Mouse (Mus musculus) C2C12 (cell line): ENCODE measurements around the gene Pld4. TPM values are rescaled to one million over a fixed set of nuclear protein-coding genes. Genes with fewer than 3 reads are reported as not detected.

Experiments used
- H3K27me3 ChIP-seq: one replicate; pipeline ENCODE4 v1.6.1; 2011; ENCODE audit not compliant: control insufficient read depth, insufficient read depth, insufficient read length
- H3K36me3 ChIP-seq: one replicate; pipeline ENCODE4 v1.6.1; 2011; ENCODE audit not compliant: control insufficient read depth, insufficient read depth
- H3K4me3 ChIP-seq: one replicate; pipeline ENCODE4 v1.5.1; 2011; ENCODE audit warnings: mild to moderate bottlenecking, control low read depth; ENCODE audit not compliant: poor library complexity, insufficient read depth, severe bottlenecking
- H3K79me2 ChIP-seq: one replicate; pipeline ENCODE4 v1.6.1; 2011; ENCODE audit not compliant: control insufficient read depth, insufficient read depth
- H3K79me3 ChIP-seq: one replicate; pipeline ENCODE4 v1.6.1; 2011; ENCODE audit warnings: low read depth, control low read depth
- H3ac ChIP-seq: one replicate; pipeline ENCODE3; 2011; ENCODE audit warnings: low read depth; ENCODE audit not compliant: control insufficient read depth, insufficient read length
- CEBPB ChIP-seq: IDR thresholded peaks from one replicate; pipeline ENCODE4 v1.6.1; 2011; ENCODE audit warnings: low read depth, mild to moderate bottlenecking, control low read depth, moderate library complexity
- CTCF ChIP-seq: IDR thresholded peaks from one replicate; pipeline ENCODE4 v1.5.1; 2011; ENCODE audit not compliant: control insufficient read depth, insufficient read depth, insufficient read length
- FOSL1 ChIP-seq: IDR thresholded peaks from one replicate; pipeline ENCODE4 v1.8.0; 2011; ENCODE audit warnings: mild to moderate bottlenecking, low read length; ENCODE audit not compliant: poor library complexity, insufficient read depth, severe bottlenecking
- MAX ChIP-seq: IDR thresholded peaks from one replicate; pipeline ENCODE4 v1.6.1; 2011; ENCODE audit warnings: mild to moderate bottlenecking, control low read depth
- MYOD1 ChIP-seq: IDR thresholded peaks from one replicate; pipeline ENCODE4 v1.6.1; 2011; ENCODE audit warnings: low read depth; ENCODE audit not compliant: control insufficient read depth, insufficient read length
- MYOG ChIP-seq: IDR thresholded peaks from one replicate; pipeline ENCODE4 v1.6.1; 2011; ENCODE audit not compliant: control insufficient read depth, insufficient read length; ENCODE audit errors: extremely low read depth
- USF1 ChIP-seq: IDR thresholded peaks from one replicate; pipeline ENCODE4 v1.6.1; 2011; ENCODE audit warnings: low read depth, mild to moderate bottlenecking, control low read depth, moderate library complexity
- polyA plus RNA-seq: library from polyadenylated mRNA; unstranded; fragments of >200 nt; fragmentation: generic; extraction: Trizol; gene quantifications from one replicate; pipeline ENCODE4 v1.2.1, GENCODE M21; 2012; ENCODE audit warnings: missing spikeins

Pld4 gene
- polyA plus RNA-seq, 1 experiment, result not detected

- no peaks in the 10 kb centered on the region for H3K36me3 ChIP-seq
- peak within 1 kb of the TSS; percentile 95 for H3ac ChIP-seq
- peaks cover 25% of the 10 kb centered on the region for H3K79me2 ChIP-seq
- TF ChIP-seq MYOD1, result no peak
- TF ChIP-seq MAX, result peak; percentile 24
- H3K27me3 ChIP-seq, result no peaks in the 10 kb centered on the region
- no peaks in the 10 kb centered on the region for H3K79me3 ChIP-seq
- H3K4me3 ChIP-seq, result peak within 1 kb of the TSS; percentile 34
Observed at GRCm38 (mm10) chr12:112801864-112802846, 41.7 kb downstream of the Pld4 start, which contains the start of gene Ahnak2. Gene Ahnak2 (minus strand): TSS chr12:112802657.

- Histone ChIP-seq H3K27me3 (no peaks in the 10 kb centered on the region), H3ac (no peak overlapping the region), H3K79me3 (no peaks in the 10 kb centered on the region), H3K4me3 (no peak overlapping the region), H3K79me2 (peaks cover 25% of the 10 kb centered on the region), H3K36me3 (no peaks in the 10 kb centered on the region)
- TF ChIP-seq FOSL1 (no peak), CTCF (no peak), CEBPB (no peak), MAX (no peak), MYOG (no peak), USF1 (no peak), MYOD1 (no peak)
Observed at GRCm38 (mm10) chr12:112802917-112803316, 42.5 kb downstream of the Pld4 start.

GRCm38 (mm10) chr12:112804046-112804445 is 43.6 kb downstream of the Pld4 start:
- H3K4me3 ChIP-seq, result no peak overlapping the region
- peaks cover 25% of the 10 kb centered on the region for H3K79me2 ChIP-seq
- H3K79me3 ChIP-seq, result no peaks in the 10 kb centered on the region
- no peak overlapping the region for H3ac ChIP-seq
- no peaks in the 10 kb centered on the region for H3K36me3 ChIP-seq
- H3K27me3 ChIP-seq, result no peaks in the 10 kb centered on the region
- TF ChIP-seq USF1 (no peak), CTCF (no peak), FOSL1 (no peak), MYOG (no peak), MYOD1 (no peak), CEBPB (no peak), MAX (no peak)

GRCm38 (mm10) chr12:112806044-112806443 is 45.6 kb downstream of the Pld4 start:
- no peak overlapping the region for H3ac ChIP-seq

GRCm38 (mm10) chr12:112807796-112808195 is 47.3 kb downstream of the Pld4 start:
- no peak overlapping the region for H3K4me3 ChIP-seq
- peaks cover 1% of the 10 kb centered on the region for H3K79me3 ChIP-seq
- TF ChIP-seq CEBPB, result no peak
- no peak for TF ChIP-seq MAX
- no peak for TF ChIP-seq CTCF
- TF ChIP-seq USF1, result no peak
- TF ChIP-seq FOSL1, result no peak
- TF ChIP-seq MYOD1, result no peak
- TF ChIP-seq MYOG, result no peak
- peaks cover 15% of the 10 kb centered on the region for H3K79me2 ChIP-seq
- no peaks in the 10 kb centered on the region for H3K27me3 ChIP-seq
- no peak overlapping the region for H3ac ChIP-seq
- H3K36me3 ChIP-seq, result no peaks in the 10 kb centered on the region

More at GRCm38 (mm10) chr12:112806044-112806443, 45.6 kb downstream of the Pld4 start:
- peaks cover 26% of the 10 kb centered on the region for H3K79me2 ChIP-seq
- no peaks in the 10 kb centered on the region for H3K27me3 ChIP-seq
- H3K36me3 ChIP-seq, result no peaks in the 10 kb centered on the region
- H3K4me3 ChIP-seq, result no peak overlapping the region
- TF ChIP-seq MAX (peak; percentile 35), CTCF (no peak), FOSL1 (no peak), MYOD1 (peak; percentile 67)
- peaks cover 1% of the 10 kb centered on the region for H3K79me3 ChIP-seq

- peaks cover 15% of the 10 kb centered on the region for H3K79me2 ChIP-seq
- H3K27me3 ChIP-seq, result no peaks in the 10 kb centered on the region
- peak overlapping the region; percentile 45 for H3K4me3 ChIP-seq
- peaks cover 1% of the 10 kb centered on the region for H3K79me3 ChIP-seq
- no peaks in the 10 kb centered on the region for H3K36me3 ChIP-seq
- H3ac ChIP-seq, result peak overlapping the region; percentile 58
- TF ChIP-seq MYOD1, result no peak
- TF ChIP-seq MYOG, result no peak
- TF ChIP-seq FOSL1, result no peak
Observed at GRCm38 (mm10) chr12:112808212-112808586, 47.7 kb downstream of the Pld4 start.
